In the genomic region with DNA sequence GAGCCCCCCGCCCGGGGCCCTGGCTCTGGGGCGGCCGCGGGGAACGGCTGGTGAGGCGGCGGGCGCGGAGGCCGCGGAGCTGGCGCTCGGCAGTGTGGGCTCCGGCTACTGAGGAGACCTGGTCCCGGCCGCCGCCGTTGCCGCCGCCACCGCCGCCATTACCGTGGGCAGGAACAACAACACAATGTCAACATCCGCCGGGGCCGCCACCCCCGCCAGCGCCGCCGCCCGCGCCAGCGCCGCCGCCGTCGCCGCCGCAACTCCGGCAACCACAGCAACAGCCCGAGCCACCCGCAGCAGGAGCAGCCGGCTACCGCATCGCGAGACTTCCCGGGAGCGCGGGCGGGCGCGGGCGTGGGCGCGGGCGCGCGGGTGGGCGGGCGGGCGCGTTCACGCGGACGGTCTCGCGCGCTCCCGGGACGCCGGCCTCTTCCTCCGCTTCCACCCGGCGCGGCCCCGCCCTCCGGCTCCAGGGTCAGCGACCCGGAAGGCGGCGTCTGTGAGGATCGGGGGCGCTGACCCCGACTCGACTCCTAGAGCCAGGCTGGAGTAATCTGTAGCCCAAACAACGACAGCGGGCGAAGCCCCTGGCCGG, we compare ENCODE assay signal across 8 mouse cellular contexts. TPM values are rescaled to one million over a fixed set of nuclear protein-coding genes. Genes with fewer than 3 reads are reported as not detected.
DNase-seq lines count a peak whose midpoint lies in the region; ATAC-seq and TF ChIP-seq lines count a peak whose summit lies in the region.

A gene (minus strand): TSS at position 465 of the 595 bp plus-strand sequence.

- TF ChIP-seq EP300 in heart, postnatal 0 days (IDR thresholded peaks at IDR 0.05; ENCODE audit: low read depth), result no peak
- no peak for TF ChIP-seq EP300 in stomach, postnatal 0 days (optimal IDR thresholded peaks at IDR 0.05)

- peak within 1 kb of the TSS; percentile 92 for H3K4me3 ChIP-seq in forebrain, embryonic 12.5 days (replicated peaks)
- peak within 1 kb of the TSS; percentile 98 for H3K4me3 ChIP-seq in heart, postnatal 0 days (ENCODE audit: low read depth, low read length)
- peak within 1 kb of the TSS; percentile 90 for H3K4me3 ChIP-seq in liver, embryonic 16.5 days (ENCODE audit: low read depth, low read length)
- peak within 1 kb of the TSS; percentile 95 for H3K4me3 ChIP-seq in neural tube, embryonic 12.5 days
- H3K4me3 ChIP-seq in stomach, postnatal 0 days (ENCODE audit: low read depth, low read length), result peak within 1 kb of the TSS; percentile 100

- peak; percentile 75 to 78 for DNase-seq in CD8-positive naive resting alpha-beta T cell, adult 2 months (ENCODE audit: low read depth in 2 of 2, low spot score in 2 of 2)
- DNase-seq in c-Kit-positive CD71-positive TER-119-negative erythroid progenitor cells, embryonic 14.5 days (ENCODE audit: low read depth), result peak; percentile 54
- peak; percentile 81 for DNase-seq in heart, postnatal 0 days (ENCODE audit: low spot score)
- DNase-seq in kidney, postnatal 4 days, result peak; percentile 89 to 94
- DNase-seq in stomach, postnatal 0 days (ENCODE audit: low spot score), result peak; percentile 90

- no peak for TF ChIP-seq CTCF in heart, postnatal 0 days (IDR thresholded peaks at IDR 0.05; ENCODE audit: low read depth)
- no peak for TF ChIP-seq CTCF in stomach, postnatal 0 days (IDR thresholded peaks at IDR 0.05; ENCODE audit: low read depth)

- peaks cover 17% of the 10 kb centered on the region for H3K4me1 ChIP-seq in forebrain, embryonic 12.5 days
- H3K4me1 ChIP-seq in heart, postnatal 0 days (ENCODE audit: control insufficient read depth, insufficient read depth), result peaks cover 13% of the 10 kb centered on the region
- peaks cover 9% of the 10 kb centered on the region for H3K4me1 ChIP-seq in liver, embryonic 16.5 days (ENCODE audit: control insufficient read depth, low read depth, low read length)
- peaks cover 12% of the 10 kb centered on the region for H3K4me1 ChIP-seq in neural tube, embryonic 12.5 days
- no peaks in the 10 kb centered on the region for H3K4me1 ChIP-seq in stomach, postnatal 0 days (replicated peaks; ENCODE audit: control insufficient read depth, insufficient read depth)

- peak within 1 kb of the TSS; percentile 94 for H3K4me2 ChIP-seq in forebrain, embryonic 12.5 days
- H3K4me2 ChIP-seq in heart, postnatal 0 days (ENCODE audit: low read depth, low read length), result peak within 1 kb of the TSS; percentile 81
- H3K4me2 ChIP-seq in liver, embryonic 16.5 days (ENCODE audit: low read depth, low read length), result peak within 1 kb of the TSS; percentile 70
- peak within 1 kb of the TSS; percentile 88 for H3K4me2 ChIP-seq in neural tube, embryonic 12.5 days (replicated peaks)
- H3K4me2 ChIP-seq in stomach, postnatal 0 days (replicated peaks; ENCODE audit: low read depth), result peak within 1 kb of the TSS; percentile 83

- ATAC-seq in forebrain, embryonic 12.5 days (ENCODE audit: low FRiP score), result peak; percentile 95
- peak; percentile 94 for ATAC-seq in heart, postnatal 0 days (ENCODE audit: insufficient read depth, low read depth)
- ATAC-seq in liver, embryonic 16.5 days (ENCODE audit: low read depth), result peak; percentile 89
- peak; percentile 90 for ATAC-seq in neural tube, embryonic 12.5 days (ENCODE audit: low FRiP score, low read depth)
- ATAC-seq in stomach, postnatal 0 days (ENCODE audit: low FRiP score, low TSS enrichment), result peak; percentile 95

- peak within 1 kb of the TSS; percentile 96 for H3K9ac ChIP-seq in forebrain, embryonic 12.5 days
- peak within 1 kb of the TSS; percentile 99 for H3K9ac ChIP-seq in heart, postnatal 0 days (replicated peaks; ENCODE audit: low read depth, low read length)
- peak within 1 kb of the TSS; percentile 99 for H3K9ac ChIP-seq in liver, embryonic 16.5 days (ENCODE audit: low read depth, low read length)
- H3K9ac ChIP-seq in neural tube, embryonic 12.5 days, result peak within 1 kb of the TSS; percentile 97
- peak within 1 kb of the TSS; percentile 100 for H3K9ac ChIP-seq in stomach, postnatal 0 days (ENCODE audit: low read length)

- H3K27ac ChIP-seq in forebrain, embryonic 12.5 days, result peak within 1 kb of the TSS; percentile 87
- peak within 1 kb of the TSS; percentile 95 for H3K27ac ChIP-seq in heart, postnatal 0 days (ENCODE audit: low read depth)
- peak within 1 kb of the TSS; percentile 90 for H3K27ac ChIP-seq in liver, embryonic 16.5 days (ENCODE audit: low read length)
- peak within 1 kb of the TSS; percentile 85 for H3K27ac ChIP-seq in neural tube, embryonic 12.5 days
- H3K27ac ChIP-seq in stomach, postnatal 0 days (replicated peaks), result peak within 1 kb of the TSS; percentile 97

- 0 out of 2 replicates have a peak, but pooled peaks cover 3% of the 10 kb centered on the region for H3K36me3 ChIP-seq in forebrain, embryonic 12.5 days (replicated peaks)
- no peaks in the 10 kb centered on the region for H3K36me3 ChIP-seq in heart, postnatal 0 days (replicated peaks; ENCODE audit: control insufficient read depth, insufficient read depth, low read length)
- peaks cover 4% of the 10 kb centered on the region; the same call in 1 of the 2 replicates for H3K36me3 ChIP-seq in liver, embryonic 16.5 days (ENCODE audit: control insufficient read depth, insufficient read depth)
- H3K36me3 ChIP-seq in neural tube, embryonic 12.5 days, result peaks cover 4% of the 10 kb centered on the region; the same call in 1 of the 2 replicates
- no peaks in the 10 kb centered on the region for H3K36me3 ChIP-seq in stomach, postnatal 0 days (ENCODE audit: control insufficient read depth, insufficient read depth, low read length)

- WGBS in forebrain, embryonic 12.5 days, result under 1% methylated on average over 64 of the region's 90 CpGs
- WGBS in heart, postnatal 0 days, result 2% methylated on average over 65 of the region's 90 CpGs
- WGBS in liver, embryonic 16.5 days (ENCODE audit: insufficient replicate concordance), result under 1% methylated on average over 50 of the region's 90 CpGs
- 1% methylated on average over 85 of the region's 90 CpGs for WGBS in neural tube, embryonic 12.5 days
- WGBS in stomach, postnatal 0 days, result 1% methylated on average over 26 of the region's 90 CpGs

- peaks cover 19% of the 10 kb centered on the region for H3K27me3 ChIP-seq in forebrain, embryonic 12.5 days
- no peaks in the 10 kb centered on the region for H3K27me3 ChIP-seq in heart, postnatal 0 days (ENCODE audit: control insufficient read depth, insufficient read depth, low read length)
- no peaks in the 10 kb centered on the region; the same call in 1 of the 2 replicates for H3K27me3 ChIP-seq in liver, embryonic 16.5 days (ENCODE audit: control insufficient read depth, insufficient read depth, low read depth, low read length)
- H3K27me3 ChIP-seq in neural tube, embryonic 12.5 days (replicated peaks), result no peaks in the 10 kb centered on the region
- H3K27me3 ChIP-seq in stomach, postnatal 0 days (ENCODE audit: control insufficient read depth, insufficient read depth, low read length), result no peaks in the 10 kb centered on the region

- H3K9me3 ChIP-seq in forebrain, embryonic 12.5 days, result no peaks in the 10 kb centered on the region
- H3K9me3 ChIP-seq in heart, postnatal 0 days (replicated peaks; ENCODE audit: control insufficient read depth, low read length), result 0 out of 2 replicates have a peak, but pooled peaks cover 4% of the 10 kb centered on the region
- H3K9me3 ChIP-seq in liver, embryonic 16.5 days (replicated peaks; ENCODE audit: control insufficient read depth, low read length), result no peaks in the 10 kb centered on the region
- H3K9me3 ChIP-seq in neural tube, embryonic 12.5 days, result no peaks in the 10 kb centered on the region
- no peaks in the 10 kb centered on the region for H3K9me3 ChIP-seq in stomach, postnatal 0 days (ENCODE audit: control insufficient read depth, low read length)

RNA-seq across cellular contexts. Expression of the gene that starts here (rescaled TPM):
- 48.5 and 53.7 TPM in 2 replicates for polyA plus RNA-seq in forebrain, embryonic 12.5 days (2016; fragmentation: Nextera tagmentation; extraction: Ambion mirVana)
- total RNA-seq in heart, postnatal 0 days (2014; rRNA removed; ENCODE audit: low replicate concordance), result 18.4 and 28.5 TPM in 2 replicates
- polyA plus RNA-seq in heart, postnatal 0 days (2015; fragmentation: Nextera tagmentation; extraction: Ambion mirVana), result 27.4 and 28.5 TPM in 2 replicates
- polyA plus RNA-seq in liver, embryonic 16.5 days (2015; fragmentation: Nextera tagmentation; extraction: Ambion mirVana), result 13.2 and 15.1 TPM in 2 replicates
- 53.6 and 57.4 TPM in 2 replicates for polyA plus RNA-seq in neural tube, embryonic 12.5 days (2016; fragmentation: Nextera tagmentation; extraction: Ambion mirVana)
- 42.2 and 43.2 TPM in 2 replicates for polyA plus RNA-seq in stomach, postnatal 0 days (2015; fragmentation: Nextera tagmentation; extraction: Ambion mirVana)

Comparison
In these comparisons a context has a peak if more than half of its experiments do, and no peak if none do; other contexts are left out.
1. Peak in every context shown above with its lines: DNase-seq, ATAC-seq, H3K4me3 ChIP-seq and H3K27ac ChIP-seq.